Mouse (Mus musculus) left cerebral cortex, postnatal 10 days (tissue): ENCODE data around the gene Snapc2. TPM values are rescaled to one million over a fixed set of nuclear protein-coding genes. Genes with fewer than 3 reads are reported as not detected.

Source experiments
- DNase-seq, 2 experiments: peaks; one replicate each; pipeline ENCODE4 v3.0.0; 2021 to 2022; ENCODE audit warnings: low spot score in 2 of 2, mixed read lengths in 1 of 2; ENCODE audit errors: extremely low spot score in 1 of 2
- intact Hi-C: fragments of 180-260 bp; cut with DNase I; formaldehyde crosslinking; loops from one replicate; pipeline ENCODE4 v1.15.1; 2025
- total RNA-seq, 2 experiments: library from RNA; stranded (reverse); gene quantifications; 2 replicates each; pipeline ENCODE4 v1.2.3; 2021

Snapc2 gene
- total RNA-seq, 2 experiments from 2014 or later: 32.3 to 33.3 TPM

GRCm38 (mm10) chr8:4259125-4259804 is 6.4 kb downstream of the Snapc2 start, which contains the start of gene Ctxn1:
Ctxn1 (minus strand) TSS chr8:4259274.
- peak; percentile 90 to 98 for DNase-seq
- intact Hi-C loops: loop anchor here (10.0 kb wide), 1 partner anchor 326 kb away; no protein-coding TSS in a partner anchor

GRCm38 (mm10) chr8:4259805-4260170 is 6.9 kb downstream of the Snapc2 start:
- intact Hi-C loops: loop anchor here (10.0 kb wide), 1 partner anchor 325 kb away; no protein-coding TSS in a partner anchor
- DNase-seq: no peak

- DNase-seq: no peak
- intact Hi-C loops: no loop called here
Measured at GRCm38 (mm10) chr8:4263105-4263791, 10.4 kb downstream of the Snapc2 start.

GRCm38 (mm10) chr8:4265160-4265914 is 12.5 kb downstream of the Snapc2 start:
- intact Hi-C loops: no loop called here
- peak in 1 of 2 experiments; percentile 61 for DNase-seq

- DNase-seq: peak in 1 of 2 experiments; percentile 56
- intact Hi-C loops: no loop called here
Measured at GRCm38 (mm10) chr8:4267627-4268026, 14.7 kb downstream of the Snapc2 start.

DNA sequence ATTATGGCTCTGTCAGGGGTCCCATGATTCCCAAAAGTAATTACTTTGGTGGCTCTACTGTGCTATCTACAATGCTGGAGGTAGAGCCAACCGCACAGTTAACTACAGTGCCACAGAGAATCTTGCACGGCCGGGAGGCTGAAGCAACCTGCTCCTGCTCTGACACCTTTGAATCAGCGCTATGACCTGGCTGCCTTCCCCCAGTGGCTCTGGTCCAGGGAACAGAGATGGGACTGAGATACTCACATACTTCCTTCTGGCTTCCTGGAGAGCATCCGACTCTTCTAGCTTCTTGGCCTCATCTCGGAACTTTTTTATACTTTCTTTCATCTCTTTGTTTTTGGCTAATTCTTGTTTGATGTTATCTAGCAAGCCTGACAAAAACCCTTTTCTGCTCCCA is 16.7 kb downstream of the Snapc2 start:
- intact Hi-C loops: no loop called here
- no peak for DNase-seq

- intact Hi-C loops: no loop called here
- peak; percentile 95 to 98 for DNase-seq
Measured at GRCm38 (mm10) chr8:4275275-4276110, 22.6 kb downstream of the Snapc2 start, which contains the start of gene Timm44. Timm44 (minus strand) TSS chr8:4275913.

DNA sequence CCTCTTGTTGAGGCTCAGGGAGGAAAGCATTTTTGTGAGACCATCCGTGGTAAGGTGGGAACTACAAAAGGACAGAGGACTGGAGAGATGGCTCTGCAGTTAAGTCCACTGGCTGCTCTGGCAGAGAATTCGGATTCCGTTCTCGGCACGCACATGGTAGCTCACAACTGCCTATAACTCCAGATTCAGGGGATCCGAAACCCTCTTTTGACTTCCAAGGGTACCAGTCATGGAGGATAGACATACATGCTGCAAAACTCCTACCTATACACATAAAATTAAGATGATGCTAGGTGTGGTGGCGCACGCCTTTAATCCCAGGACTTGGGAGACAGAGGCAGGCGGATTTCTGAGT is 23.2 kb downstream of the Snapc2 start:
- DNase-seq: no peak
- intact Hi-C loops: no loop called here

DNA sequence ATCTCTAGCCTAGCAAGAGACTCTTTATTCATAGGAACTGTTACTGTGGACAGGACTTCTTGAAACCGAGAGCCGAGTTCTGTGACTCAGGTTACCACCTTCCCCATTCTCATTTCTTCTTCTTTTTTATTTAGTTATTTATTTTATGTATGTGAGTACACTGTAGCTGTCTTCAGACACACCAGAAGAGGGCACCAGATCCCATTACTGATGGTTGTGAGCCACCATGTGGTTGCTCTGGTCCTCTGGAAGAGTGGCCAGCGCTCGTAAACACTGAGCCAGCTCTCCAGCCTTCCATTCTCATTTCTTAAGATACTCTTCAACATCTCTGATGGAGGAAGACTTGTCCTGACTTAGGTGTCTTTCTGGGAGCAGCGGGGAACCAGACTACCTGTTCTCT is 39.9 kb downstream of the Snapc2 start:
- no peak for DNase-seq
- intact Hi-C loops: no loop called here

DNA sequence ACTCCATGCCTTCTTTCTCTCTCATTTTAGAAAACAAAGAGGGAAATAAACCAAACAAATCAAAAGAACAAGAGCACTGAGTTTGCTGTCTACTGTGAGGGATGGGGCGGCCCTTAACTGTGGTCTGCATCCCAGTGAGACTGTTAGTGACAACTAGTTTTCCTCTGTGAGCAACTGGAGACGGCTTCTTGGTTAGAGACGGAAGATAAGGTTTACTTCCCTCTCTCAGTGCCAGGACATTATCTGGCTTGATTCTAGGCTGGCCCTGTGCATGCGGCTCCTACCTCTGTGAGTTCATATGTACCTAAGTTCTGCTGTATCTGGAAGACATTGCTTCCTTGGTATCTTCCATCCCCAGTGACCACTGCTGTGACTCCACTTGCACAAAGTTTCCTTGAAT is 44.9 kb downstream of the Snapc2 start:
- no peak for DNase-seq
- intact Hi-C loops: no loop called here

DNA sequence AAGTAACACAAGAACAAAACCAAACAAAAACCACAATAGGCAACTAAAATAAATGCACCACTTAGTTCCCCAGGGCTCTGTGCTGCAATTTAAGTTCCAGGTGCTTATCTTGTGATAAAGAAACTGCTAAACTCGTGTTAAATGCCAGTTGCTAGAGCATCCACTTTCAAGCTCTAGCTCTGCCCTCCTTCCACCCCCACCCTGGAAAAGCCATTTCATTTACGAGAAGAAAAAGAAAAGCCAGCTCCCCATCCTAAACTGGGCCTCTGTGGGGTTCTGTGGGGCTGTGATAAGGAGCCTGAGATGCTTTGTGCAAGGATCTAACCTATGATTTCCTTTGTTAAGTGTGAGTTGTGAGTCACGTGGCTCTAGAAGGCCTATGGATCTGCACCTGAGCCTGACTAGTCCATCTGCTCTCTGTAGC is 51.3 kb downstream of the Snapc2 start:
- intact Hi-C loops: no loop called here
- no peak for DNase-seq

Other genes starting within 250 kb of the Snapc2 start
- gene Cd209f, start 147.2 kb upstream of the Snapc2 start, total RNA-seq: under 1 TPM; 0.22 to 0.41 TPM
- under 1 TPM in 1 of 2 experiments, not detected in 1; 0.26 TPM for gene Cd209g, start 119.0 kb upstream of the Snapc2 start, total RNA-seq
- gene Evi5l, start 86.5 kb upstream of the Snapc2 start, total RNA-seq: 100 to 1,000 TPM; 127 to 130 TPM
- 10 to 100 TPM; 60.1 to 63.3 TPM for gene Prr36, start 35.6 kb upstream of the Snapc2 start, total RNA-seq
- not detected for gene Lrrc8e, start 26.3 kb upstream of the Snapc2 start, total RNA-seq
- 10 to 100 TPM; 59.8 to 68.6 TPM for gene Map2k7, start 14.3 kb upstream of the Snapc2 start, total RNA-seq
- gene Gm49320, start 14.2 kb upstream of the Snapc2 start, total RNA-seq: 1 to 10 TPM in 1 of 2 experiments, not detected in 1; 1.6 TPM
- 1 to 10 TPM; 8.6 to 8.9 TPM for gene Tgfbr3l, start 4.9 kb upstream of the Snapc2 start, total RNA-seq
- gene Ctxn1, start 6.2 kb downstream of the Snapc2 start, total RNA-seq: 100 to 1,000 TPM; 508 to 519 TPM
- 10 to 100 TPM; 67.1 to 73.9 TPM for gene Timm44, start 22.8 kb downstream of the Snapc2 start, total RNA-seq
- gene Ccl25, start 72.1 kb downstream of the Snapc2 start, total RNA-seq: 10 to 100 TPM; 22.4 to 24.4 TPM
- gene Elavl1, start 72.3 kb downstream of the Snapc2 start, total RNA-seq: 10 to 100 TPM; 69.0 to 70.5 TPM
- gene Cers4, start 239.9 kb downstream of the Snapc2 start, total RNA-seq: 10 to 100 TPM; 55.5 to 59.0 TPM